Mouse (Mus musculus): ENCODE data around the gene Gm7029. TPM values are rescaled to one million over a fixed set of nuclear protein-coding genes. Genes with fewer than 3 reads are reported as not detected.
A peak's percentile ranks its signal among the peaks of the same experiment; 100 is the strongest.

Gm7029 gene
- total RNA-seq, 2 experiments from 2014 or later = not detected

GRCm38 (mm10) chr17:33910346-33911051, 36.9 kb downstream of the Gm7029 start:
- ATAC-seq (replicated peaks; ENCODE audit: low FRiP score, low TSS enrichment, poor library complexity, severe bottlenecking) = no peak

- no peak for ATAC-seq (replicated peaks; ENCODE audit: low FRiP score, low TSS enrichment, poor library complexity, severe bottlenecking)
Observed at GRCm38 (mm10) chr17:33911052-33911812, 37.6 kb downstream of the Gm7029 start.

- ATAC-seq (replicated peaks; ENCODE audit: low FRiP score, low TSS enrichment, poor library complexity, severe bottlenecking) = no peak
Observed at GRCm38 (mm10) chr17:33911813-33912414, 38.3 kb downstream of the Gm7029 start.

GRCm38 (mm10) chr17:33913264-33913663, 39.6 kb downstream of the Gm7029 start:
- no peak for ATAC-seq (replicated peaks; ENCODE audit: low FRiP score, low TSS enrichment, poor library complexity, severe bottlenecking)

- no peak for ATAC-seq (replicated peaks; ENCODE audit: low FRiP score, low TSS enrichment, poor library complexity, severe bottlenecking)
Observed at GRCm38 (mm10) chr17:33913905-33914304, 40.3 kb downstream of the Gm7029 start.

- no peak for ATAC-seq (replicated peaks; ENCODE audit: low FRiP score, low TSS enrichment, poor library complexity, severe bottlenecking)
Observed at GRCm38 (mm10) chr17:33914969-33915391, 41.3 kb downstream of the Gm7029 start.

- peak; percentile 66 for ATAC-seq (replicated peaks; ENCODE audit: low FRiP score, low TSS enrichment, poor library complexity, severe bottlenecking)
Observed at GRCm38 (mm10) chr17:33915671-33916250, 42.1 kb downstream of the Gm7029 start, which contains the start of the genes Tapbp and Zbtb22. Gene Tapbp (plus strand): TSS chr17:33915899. Gene Zbtb22 (plus strand): TSS chr17:33915904.

- no peak for ATAC-seq (replicated peaks; ENCODE audit: low FRiP score, low TSS enrichment, poor library complexity, severe bottlenecking)
Observed at GRCm38 (mm10) chr17:33916294-33916693, 42.7 kb downstream of the Gm7029 start.

GRCm38 (mm10) chr17:33916847-33917655, 43.4 kb downstream of the Gm7029 start:
- no peak for ATAC-seq (replicated peaks; ENCODE audit: low FRiP score, low TSS enrichment, poor library complexity, severe bottlenecking)

- no peak for ATAC-seq (replicated peaks; ENCODE audit: low FRiP score, low TSS enrichment, poor library complexity, severe bottlenecking)
Observed at GRCm38 (mm10) chr17:33917656-33918292, 44.1 kb downstream of the Gm7029 start.

- peak; percentile 5 for ATAC-seq (replicated peaks; ENCODE audit: low FRiP score, low TSS enrichment, poor library complexity, severe bottlenecking)
Observed at GRCm38 (mm10) chr17:33918293-33919203, 44.9 kb downstream of the Gm7029 start.

GRCm38 (mm10) chr17:33919351-33920281, 46.0 kb downstream of the Gm7029 start:
- peak; percentile 72 for ATAC-seq (replicated peaks; ENCODE audit: low FRiP score, low TSS enrichment, poor library complexity, severe bottlenecking)

- 0 out of 2 replicates have a peak, but pooled peaks have one; percentile 14 for ATAC-seq (replicated peaks; ENCODE audit: low FRiP score, low TSS enrichment, poor library complexity, severe bottlenecking)
Observed at GRCm38 (mm10) chr17:33920282-33921097, 46.9 kb downstream of the Gm7029 start.

- no peak for ATAC-seq (replicated peaks; ENCODE audit: low FRiP score, low TSS enrichment, poor library complexity, severe bottlenecking)
Observed at GRCm38 (mm10) chr17:33921361-33921760, 47.7 kb downstream of the Gm7029 start.
